Mouse (Mus musculus) midbrain, embryonic 11.5 days (tissue): ENCODE measurements at regions not wholly inside any gene's neighbourhood (a gene's known extent, or its start where the extent isn't known, plus 50 kb on each side); places are given as distances from the start of the nearest gene placed in this dataset.

Source experiments
- ATAC-seq: fragments of 200-750 bp; cut with Nextera tagmentation; 2 replicates; pipeline ENCODE4 v1.8.0; 2017; ENCODE audit warnings: moderate TSS enrichment, moderate library complexity; ENCODE audit not compliant: low FRiP score
- DNase-seq: peaks from one replicate; pipeline ENCODE4 v3.0.0; 2015; ENCODE audit warnings: low spot score; ENCODE audit errors: missing footprints
- H3K27ac ChIP-seq: fragments of 300-500 bp; sonication (generic); 2 replicates; pipeline ENCODE4 v1.5.1; 2014; ENCODE audit warnings: low read depth, low read length
- H3K27me3 ChIP-seq: fragments of 300-500 bp; sonication (generic); 2 replicates; pipeline ENCODE4 v1.6.1; 2014; ENCODE audit warnings: mild to moderate bottlenecking, low read length, moderate library complexity, mixed read lengths; ENCODE audit not compliant: control insufficient read depth, insufficient read depth
- H3K36me3 ChIP-seq: fragments of 300-500 bp; sonication (generic); 2 replicates; pipeline ENCODE4 v1.6.1; 2014; ENCODE audit warnings: mild to moderate bottlenecking, low read length, moderate library complexity, mixed read lengths; ENCODE audit not compliant: control insufficient read depth, insufficient read depth
- H3K4me1 ChIP-seq: fragments of 300-500 bp; sonication (generic); 2 replicates; pipeline ENCODE4 v1.6.1; 2014; ENCODE audit warnings: low read length; ENCODE audit not compliant: control insufficient read depth, insufficient read depth
- H3K4me2 ChIP-seq: fragments of 300-500 bp; sonication (generic); 2 replicates; pipeline ENCODE4 v1.6.1; 2014; ENCODE audit warnings: mild to moderate bottlenecking, moderate library complexity
- H3K4me3 ChIP-seq: fragments of 300-500 bp; sonication (generic); 2 replicates; pipeline ENCODE4 v1.5.1; 2014; ENCODE audit warnings: low read depth, low read length
- H3K9ac ChIP-seq: fragments of 300-500 bp; sonication (generic); 2 replicates; pipeline ENCODE4 v1.6.1; 2014; ENCODE audit warnings: low read length
- H3K9me3 ChIP-seq: fragments of 300-500 bp; sonication (generic); 2 replicates; pipeline ENCODE4 v1.6.1; 2016; ENCODE audit warnings: low read length; ENCODE audit not compliant: control insufficient read depth
- WGBS: fragments of 180-500 bp; shearing (Covaris S2); extraction: QIAGEN DNeasy Blood & Tissue Kit; methylation state at CpG from one replicate; pipeline ENCODE4 v1.1.7; 2014; 5-methylcytosine and 5-hydroxymethylcytosine counted together

- no peak overlapping the region for H3K4me3 ChIP-seq
- ATAC-seq (no peak), DNase-seq (no peak)
- WGBS, result 92% methylated on average over 8 of the region's 8 CpGs
- no peaks in the 10 kb centered on the region for H3K27me3 ChIP-seq
- no peaks in the 10 kb centered on the region; the same call in none of the 2 replicates for H3K9me3 ChIP-seq
- H3K27ac ChIP-seq, result no peak overlapping the region
- H3K4me2 ChIP-seq, result no peak overlapping the region
- H3K4me1 ChIP-seq, result no peaks in the 10 kb centered on the region
- no peak overlapping the region for H3K9ac ChIP-seq
- H3K36me3 ChIP-seq, result no peaks in the 10 kb centered on the region
Measured at GRCm38 (mm10) chr13:44386767-44387166, 342.5 kb upstream of the Jarid2 start.

- Histone ChIP-seq H3K27ac (no peak overlapping the region), H3K4me2 (no peak overlapping the region), H3K4me1 (no peaks in the 10 kb centered on the region), H3K27me3 (no peaks in the 10 kb centered on the region), H3K36me3 (no peaks in the 10 kb centered on the region), H3K9me3 (no peaks in the 10 kb centered on the region; the same call in none of the 2 replicates), H3K4me3 (no peak overlapping the region), H3K9ac (no peak overlapping the region)
- 81% methylated on average over 5 of the region's 5 CpGs for WGBS
- DNase-seq (no peak), ATAC-seq (no peak)
Measured at GRCm38 (mm10) chr13:44389696-44390095, 339.6 kb upstream of the Jarid2 start.

DNA sequence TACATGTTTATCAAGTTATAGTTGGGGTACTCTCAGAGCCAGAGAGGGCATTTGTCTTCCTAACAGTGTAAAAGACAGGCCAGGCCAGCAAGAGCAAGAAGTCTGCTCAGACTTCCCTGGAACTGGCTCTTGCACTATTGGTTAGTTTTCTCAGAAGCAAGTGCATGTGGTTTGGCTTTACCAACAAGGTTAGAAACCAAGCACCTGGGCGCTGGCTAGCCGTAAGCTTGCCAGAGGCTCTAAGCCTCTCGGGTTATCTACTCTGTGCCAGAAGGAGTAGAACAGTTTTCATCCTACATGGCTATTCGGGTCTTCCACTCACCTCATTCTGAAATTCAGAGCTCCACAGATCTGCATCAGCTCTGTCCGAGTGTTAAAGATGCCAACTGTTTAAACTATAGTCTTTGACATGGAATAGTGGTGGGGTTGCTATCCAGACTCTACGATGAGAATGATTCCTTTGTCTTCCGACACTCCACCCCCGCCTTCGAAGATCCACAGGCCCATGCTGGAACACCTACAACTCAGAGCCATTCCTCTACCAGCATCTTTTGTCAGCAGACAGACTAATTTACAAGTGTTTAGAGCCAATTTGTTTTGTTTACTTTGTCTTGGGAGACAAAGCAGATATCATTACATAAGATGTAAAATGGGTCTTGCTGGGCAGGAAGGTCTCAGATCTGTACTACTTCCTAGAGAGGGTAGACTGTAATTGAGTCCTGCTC, 338.4 kb upstream of the Jarid2 start:
- Histone ChIP-seq H3K27ac (no peak overlapping the region), H3K27me3 (no peaks in the 10 kb centered on the region), H3K9me3 (no peaks in the 10 kb centered on the region; the same call in none of the 2 replicates), H3K36me3 (no peaks in the 10 kb centered on the region), H3K4me1 (no peaks in the 10 kb centered on the region), H3K4me2 (no peak overlapping the region), H3K9ac (no peak overlapping the region), H3K4me3 (no peak overlapping the region)
- WGBS, result 92% methylated on average over 9 of the region's 9 CpGs
- DNase-seq, result no peak
- ATAC-seq, result no peak

- H3K36me3 ChIP-seq, result no peaks in the 10 kb centered on the region
- H3K9ac ChIP-seq, result no peak overlapping the region
- H3K27me3 ChIP-seq, result no peaks in the 10 kb centered on the region
- no peaks in the 10 kb centered on the region for H3K4me1 ChIP-seq
- H3K4me3 ChIP-seq, result no peak overlapping the region
- H3K9me3 ChIP-seq, result no peaks in the 10 kb centered on the region
- no peak for DNase-seq
- H3K4me2 ChIP-seq, result no peak overlapping the region
- 95% methylated on average over 5 of the region's 5 CpGs for WGBS
- ATAC-seq, result no peak
- H3K27ac ChIP-seq, result no peak overlapping the region
Measured at GRCm38 (mm10) chr13:44394016-44394415, 335.3 kb upstream of the Jarid2 start.

DNA sequence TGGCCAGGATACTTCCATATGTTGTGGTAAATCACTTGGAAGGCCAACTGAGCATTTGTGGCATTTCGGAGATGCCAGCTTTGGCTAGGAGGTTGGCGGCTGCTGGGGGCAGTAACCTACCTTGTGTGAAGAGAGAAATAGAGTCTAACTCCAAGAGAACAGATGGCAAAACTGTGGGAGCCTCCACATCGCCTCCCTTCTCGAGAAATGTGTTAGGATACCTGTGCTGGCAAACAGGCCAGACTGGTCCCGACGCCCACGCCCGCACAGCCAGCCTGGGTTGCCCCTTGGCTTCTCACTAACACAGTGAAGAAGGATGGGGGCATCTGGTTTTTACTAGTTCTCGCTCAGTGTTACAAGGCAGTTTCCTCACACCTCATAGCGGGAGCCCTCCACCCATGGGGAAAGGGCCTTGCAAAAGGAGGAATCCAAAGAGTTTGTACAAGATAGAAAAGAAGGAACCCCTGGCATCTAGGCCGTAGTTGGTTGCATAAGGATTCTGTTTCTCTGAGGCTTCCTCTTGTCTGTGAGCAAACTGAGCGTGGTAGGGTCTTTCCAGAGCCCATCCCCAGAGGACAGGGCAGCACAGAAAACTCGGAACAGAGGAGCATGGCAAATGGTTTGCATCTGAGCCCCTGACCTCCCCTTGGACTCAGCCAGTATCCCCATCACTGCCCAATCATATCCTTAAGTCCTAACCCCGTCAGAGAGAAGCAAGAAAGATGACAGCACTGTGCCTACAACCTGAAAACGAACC, 330.5 kb upstream of the Jarid2 start:
- no peak overlapping the region for H3K4me3 ChIP-seq
- H3K9ac ChIP-seq, result no peak overlapping the region
- 88% methylated on average over 15 of the region's 15 CpGs for WGBS
- H3K27ac ChIP-seq, result no peak overlapping the region
- DNase-seq (no peak), ATAC-seq (no peak)
- H3K4me2 ChIP-seq, result no peak overlapping the region
- no peaks in the 10 kb centered on the region for H3K36me3 ChIP-seq
- H3K4me1 ChIP-seq, result no peaks in the 10 kb centered on the region
- H3K9me3 ChIP-seq, result no peaks in the 10 kb centered on the region
- no peaks in the 10 kb centered on the region for H3K27me3 ChIP-seq

GRCm38 (mm10) chr13:44399370-44399685, 329.9 kb upstream of the Jarid2 start:
- Histone ChIP-seq H3K27ac (no peak overlapping the region), H3K9me3 (no peaks in the 10 kb centered on the region), H3K4me3 (no peak overlapping the region), H3K27me3 (no peaks in the 10 kb centered on the region), H3K4me1 (no peaks in the 10 kb centered on the region), H3K36me3 (no peaks in the 10 kb centered on the region), H3K9ac (no peak overlapping the region), H3K4me2 (no peak overlapping the region)
- 38% methylated on average over 3 of the region's 4 CpGs for WGBS
- no peak for DNase-seq
- ATAC-seq, result no peak

DNA sequence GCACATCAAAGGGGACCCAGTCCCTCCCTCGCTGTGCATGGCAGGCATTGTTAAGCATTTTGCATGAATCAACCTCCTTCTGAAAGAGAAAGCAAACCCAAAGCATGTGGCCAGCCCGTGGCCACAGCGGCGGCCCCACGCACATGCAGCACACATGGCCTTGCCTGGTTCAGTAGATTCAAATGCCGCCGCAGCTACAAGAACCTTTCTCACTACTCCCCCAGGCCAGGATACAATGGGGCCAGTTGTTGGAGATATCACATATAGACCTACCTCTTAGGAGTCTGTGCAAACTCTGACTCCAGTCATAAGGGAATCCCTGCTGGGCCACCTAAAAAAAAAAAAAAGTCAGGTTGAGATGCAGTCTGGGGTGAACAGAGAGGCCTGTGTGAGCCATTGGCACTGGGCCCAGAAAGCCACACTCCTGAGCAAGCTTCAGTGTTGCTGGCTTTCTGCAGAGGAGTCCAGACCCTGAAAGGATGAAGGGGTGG, 329.4 kb upstream of the Jarid2 start:
- Histone ChIP-seq H3K9me3 (no peaks in the 10 kb centered on the region), H3K4me3 (no peak overlapping the region), H3K4me1 (no peaks in the 10 kb centered on the region), H3K9ac (no peak overlapping the region), H3K27me3 (no peaks in the 10 kb centered on the region), H3K27ac (no peak overlapping the region), H3K36me3 (no peaks in the 10 kb centered on the region), H3K4me2 (no peak overlapping the region)
- 61% methylated on average over 7 of the region's 7 CpGs for WGBS
- DNase-seq, result no peak
- no peak for ATAC-seq

DNA sequence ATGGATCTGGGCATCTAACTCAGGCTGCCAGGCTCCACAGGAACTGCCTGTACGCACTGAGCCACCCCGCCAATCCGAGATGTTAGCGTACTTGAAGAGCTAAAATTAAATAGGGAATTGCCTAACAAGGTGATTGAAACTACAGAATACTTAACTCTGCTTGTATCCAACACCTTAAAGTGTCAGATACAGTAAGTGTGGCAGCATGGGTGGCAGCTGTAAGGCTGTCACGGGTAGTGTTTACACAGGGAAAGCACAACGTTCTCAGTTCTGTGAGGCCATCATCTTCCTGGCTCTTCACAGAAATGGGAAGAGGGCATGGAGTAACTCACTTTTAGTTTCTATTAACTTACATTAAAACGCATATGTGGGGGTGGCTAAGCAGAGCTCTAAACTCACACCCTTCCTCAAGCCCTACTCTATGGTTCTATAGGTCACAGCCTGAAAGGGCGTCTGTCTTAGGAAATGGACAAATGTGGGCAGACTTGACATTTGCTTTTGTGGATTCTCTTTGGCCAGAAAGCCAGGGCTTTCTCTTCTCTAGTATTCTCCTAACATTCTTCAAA, 325.2 kb upstream of the Jarid2 start:
- H3K9me3 ChIP-seq, result no peaks in the 10 kb centered on the region
- H3K36me3 ChIP-seq, result no peaks in the 10 kb centered on the region
- H3K4me1 ChIP-seq, result no peaks in the 10 kb centered on the region
- H3K9ac ChIP-seq, result no peak overlapping the region
- H3K27ac ChIP-seq, result no peak overlapping the region
- ATAC-seq (no peak), DNase-seq (no peak)
- H3K4me3 ChIP-seq, result no peak overlapping the region
- no peaks in the 10 kb centered on the region for H3K27me3 ChIP-seq
- 88% methylated on average over 8 of the region's 8 CpGs for WGBS
- no peak overlapping the region for H3K4me2 ChIP-seq

- H3K27me3 ChIP-seq, result no peaks in the 10 kb centered on the region
- H3K4me3 ChIP-seq, result no peak overlapping the region
- DNase-seq (no peak), ATAC-seq (no peak)
- H3K36me3 ChIP-seq, result no peaks in the 10 kb centered on the region
- H3K9ac ChIP-seq, result no peak overlapping the region
- no peak overlapping the region for H3K27ac ChIP-seq
- H3K4me2 ChIP-seq, result no peak overlapping the region
- 85% methylated on average over 2 of the region's 2 CpGs for whole genome bisulfite sequencing
- no peaks in the 10 kb centered on the region for H3K9me3 ChIP-seq
- H3K4me1 ChIP-seq, result no peaks in the 10 kb centered on the region
Measured at GRCm38 (mm10) chr13:44407307-44407706, 322.0 kb upstream of the Jarid2 start.
